Mouse (Mus musculus): Measurements from ENCODE around the gene Crtc2. TPM values are rescaled to one million over a fixed set of nuclear protein-coding genes. Genes with fewer than 3 reads are reported as not detected.

Gene Crtc2
- polyA plus RNA-seq, 1 experiment, result 34.3 TPM

- peak; percentile 52; the same call in 1 of the 2 replicates for TF ChIP-seq POLR2A (IDR thresholded peaks at IDR 0.05; ENCODE audit: low read depth, low read length)
- TF ChIP-seq CTCF (IDR thresholded peaks at IDR 0.05; ENCODE audit: borderline replicate concordance, insufficient read depth, low read length), result no peak
- Histone ChIP-seq H3K4me3 (ENCODE audit: insufficient read depth, low read length) (peak overlapping the region; percentile 76), H3K27ac (ENCODE audit: insufficient read depth, low read length) (peak overlapping the region; percentile 84), H3K4me1 (ENCODE audit: control insufficient read depth, insufficient read depth, low read length) (peaks cover 12% of the 10 kb centered on the region)
Observed at GRCm38 (mm10) chr3:90254419-90255193, 643 bp downstream of the Crtc2 start.

GRCm38 (mm10) chr3:90255194-90255565 lies 1.2 kb downstream of the Crtc2 start:
- TF ChIP-seq POLR2A (IDR thresholded peaks at IDR 0.05; ENCODE audit: low read depth, low read length), result no peak
- TF ChIP-seq CTCF (IDR thresholded peaks at IDR 0.05; ENCODE audit: borderline replicate concordance, insufficient read depth, low read length), result no peak
- Histone ChIP-seq H3K4me1 (ENCODE audit: control insufficient read depth, insufficient read depth, low read length) (peaks cover 12% of the 10 kb centered on the region), H3K27ac (ENCODE audit: insufficient read depth, low read length) (no peak overlapping the region), H3K4me3 (ENCODE audit: insufficient read depth, low read length) (peak overlapping the region; percentile 76)

DNA sequence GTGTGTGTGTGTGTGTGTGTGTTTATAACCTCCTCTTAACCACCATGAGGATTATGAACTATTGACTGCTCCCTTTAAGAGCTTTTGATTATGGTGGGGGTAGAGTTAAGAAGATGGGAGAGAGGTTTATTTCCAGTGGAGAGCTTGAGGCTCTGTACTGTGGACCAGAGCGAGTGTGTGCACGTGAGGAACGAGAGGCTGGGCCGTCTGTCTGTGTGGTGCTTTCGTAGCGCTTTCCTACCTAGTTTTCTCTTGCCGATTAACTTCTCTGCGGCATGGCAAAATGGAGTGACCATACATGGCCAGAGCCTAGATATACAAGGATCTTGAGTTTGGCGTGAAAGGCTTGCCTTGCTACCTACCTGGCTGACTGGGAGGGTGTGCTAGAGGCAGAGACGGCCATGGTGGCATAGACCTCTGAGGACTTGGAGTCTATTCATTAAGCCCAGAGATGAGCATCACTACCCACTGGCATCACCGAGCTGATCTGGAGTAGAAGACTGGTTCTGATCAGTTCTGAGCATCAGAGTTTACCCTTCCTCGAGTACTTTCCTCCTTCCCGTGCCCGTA lies 1.9 kb downstream of the Crtc2 start:
- no peak overlapping the region for H3K27ac ChIP-seq (ENCODE audit: insufficient read depth, low read length)
- H3K4me1 ChIP-seq (ENCODE audit: control insufficient read depth, insufficient read depth, low read length), result peaks cover 8% of the 10 kb centered on the region
- no peak for TF ChIP-seq CTCF (IDR thresholded peaks at IDR 0.05; ENCODE audit: borderline replicate concordance, insufficient read depth, low read length)
- TF ChIP-seq POLR2A (IDR thresholded peaks at IDR 0.05; ENCODE audit: low read depth, low read length), result no peak
- H3K4me3 ChIP-seq (ENCODE audit: insufficient read depth, low read length), result no peak overlapping the region

DNA sequence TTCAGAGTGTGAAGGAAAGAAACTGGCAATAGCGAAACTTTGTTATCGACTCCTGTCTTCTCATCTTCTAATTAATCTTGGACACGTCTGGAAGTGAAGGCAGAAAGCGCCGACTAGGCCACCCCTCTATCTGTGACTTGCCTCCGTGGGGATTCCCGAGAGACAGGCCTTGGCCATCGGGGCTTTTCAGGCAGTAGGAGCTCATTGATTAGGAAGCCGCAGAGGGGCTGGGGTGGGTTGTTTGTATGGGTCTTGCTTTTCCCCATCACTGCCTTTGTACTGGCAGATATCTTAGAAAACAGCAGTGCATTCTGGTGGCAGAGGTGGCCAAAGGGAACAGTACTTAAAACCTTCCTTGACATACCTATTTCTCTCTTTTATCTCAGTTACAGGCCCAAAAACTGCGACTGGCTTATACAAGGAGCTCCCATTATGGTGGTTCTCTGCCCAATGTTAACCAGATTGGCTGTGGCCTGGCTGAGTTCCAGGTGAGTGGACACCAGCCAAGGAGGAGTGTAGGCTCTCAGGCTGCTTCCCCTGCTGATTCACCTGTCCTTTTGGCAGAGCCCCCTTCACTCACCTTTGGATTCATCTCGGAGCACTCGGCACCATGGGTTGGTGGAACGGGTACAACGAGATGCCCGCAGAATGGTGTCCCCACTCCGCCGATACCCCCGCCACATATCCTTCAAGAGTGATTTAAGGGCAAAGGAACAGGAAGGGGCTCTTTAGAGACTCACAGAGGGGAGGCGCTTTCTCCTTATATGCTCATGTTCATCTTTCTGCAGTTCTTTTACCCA lies 3.0 kb downstream of the Crtc2 start:
- Histone ChIP-seq H3K4me1 (ENCODE audit: control insufficient read depth, insufficient read depth, low read length) (0 out of 2 replicates have a peak, but pooled peaks cover 3% of the 10 kb centered on the region), H3K4me3 (ENCODE audit: insufficient read depth, low read length) (no peak overlapping the region), H3K27ac (ENCODE audit: insufficient read depth, low read length) (no peak overlapping the region)
- no peak for TF ChIP-seq CTCF (IDR thresholded peaks at IDR 0.05; ENCODE audit: borderline replicate concordance, insufficient read depth, low read length)
- TF ChIP-seq POLR2A (IDR thresholded peaks at IDR 0.05; ENCODE audit: low read depth, low read length), result no peak

DNA sequence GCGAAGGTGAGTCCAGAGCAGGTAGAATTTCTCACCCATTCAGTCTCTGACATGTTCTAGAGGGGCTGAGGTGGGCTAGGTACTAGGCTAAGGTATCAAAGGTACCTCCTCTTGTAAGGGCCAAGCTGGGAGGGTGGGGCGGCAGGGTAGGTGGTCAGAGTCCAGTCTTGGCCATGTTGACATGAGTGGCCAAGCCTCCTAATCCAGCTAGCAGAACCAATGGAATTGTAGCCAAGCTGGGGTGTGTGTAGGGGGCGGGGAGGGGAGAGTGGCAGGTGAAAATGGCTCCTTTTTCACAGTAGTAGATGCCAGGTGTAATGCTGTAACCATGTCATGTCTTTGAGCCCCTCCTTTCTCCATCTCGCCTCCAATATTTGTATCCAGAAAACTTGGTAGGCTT lies 4.6 kb downstream of the Crtc2 start:
- H3K4me1 ChIP-seq (ENCODE audit: control insufficient read depth, insufficient read depth, low read length), result 0 out of 2 replicates have a peak, but pooled peaks cover 3% of the 10 kb centered on the region
- TF ChIP-seq POLR2A (IDR thresholded peaks at IDR 0.05; ENCODE audit: low read depth, low read length) (no peak), CTCF (IDR thresholded peaks at IDR 0.05; ENCODE audit: borderline replicate concordance, insufficient read depth, low read length) (no peak)
- H3K27ac ChIP-seq (ENCODE audit: insufficient read depth, low read length), result no peak overlapping the region
- no peak overlapping the region for H3K4me3 ChIP-seq (ENCODE audit: insufficient read depth, low read length)

GRCm38 (mm10) chr3:90263121-90263771 lies 9.3 kb downstream of the Crtc2 start:
- TF ChIP-seq POLR2A (IDR thresholded peaks at IDR 0.05; ENCODE audit: low read depth, low read length) (no peak), CTCF (IDR thresholded peaks at IDR 0.05; ENCODE audit: borderline replicate concordance, insufficient read depth, low read length) (no peak)
- Histone ChIP-seq H3K4me1 (ENCODE audit: control insufficient read depth, insufficient read depth, low read length) (no peaks in the 10 kb centered on the region), H3K27ac (ENCODE audit: insufficient read depth, low read length) (no peak overlapping the region), H3K4me3 (ENCODE audit: insufficient read depth, low read length) (no peak overlapping the region)

DNA sequence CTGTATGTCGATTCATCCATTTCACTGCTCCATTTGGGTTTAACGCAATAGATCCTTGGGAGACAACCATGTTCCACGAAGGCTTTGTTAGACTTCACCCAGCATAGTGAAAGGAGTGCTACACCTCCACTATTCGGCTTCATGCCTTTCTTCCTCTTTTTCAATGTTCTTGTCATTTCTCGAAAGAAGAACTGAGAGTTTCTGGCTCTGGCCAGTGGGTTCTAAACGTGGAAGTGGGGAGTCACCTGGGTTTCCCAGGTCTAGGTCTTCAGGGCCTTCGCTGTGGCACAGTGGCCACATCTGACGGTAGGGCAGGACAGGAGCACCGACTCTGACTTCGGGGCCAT lies 10.7 kb downstream of the Crtc2 start:
- TF ChIP-seq POLR2A (IDR thresholded peaks at IDR 0.05; ENCODE audit: low read depth, low read length) (0 out of 2 replicates have a peak, but pooled peaks have one; percentile 14), CTCF (IDR thresholded peaks at IDR 0.05; ENCODE audit: borderline replicate concordance, insufficient read depth, low read length) (no peak)
- Histone ChIP-seq H3K27ac (ENCODE audit: insufficient read depth, low read length) (no peak overlapping the region), H3K4me3 (ENCODE audit: insufficient read depth, low read length) (peak overlapping the region; percentile 25), H3K4me1 (ENCODE audit: control insufficient read depth, insufficient read depth, low read length) (no peaks in the 10 kb centered on the region)

- Histone ChIP-seq H3K4me1 (ENCODE audit: control insufficient read depth, insufficient read depth, low read length) (no peaks in the 10 kb centered on the region), H3K4me3 (ENCODE audit: insufficient read depth, low read length) (peak within 1 kb of the TSS; percentile 62), H3K27ac (ENCODE audit: insufficient read depth, low read length) (peak within 1 kb of the TSS; percentile 94)
- peak; percentile 76 for TF ChIP-seq CTCF (IDR thresholded peaks at IDR 0.05; ENCODE audit: borderline replicate concordance, insufficient read depth, low read length)
- peak; percentile 84 for TF ChIP-seq POLR2A (IDR thresholded peaks at IDR 0.05; ENCODE audit: low read depth, low read length)
Observed at GRCm38 (mm10) chr3:90265034-90265931, 11.3 kb downstream of the Crtc2 start, which contains the start of gene Dennd4b. Gene Dennd4b, plus strand, starts transcription at chr3:90265185.
